18 mouse cellular contexts compared by ENCODE assay signal in the genomic region with DNA sequence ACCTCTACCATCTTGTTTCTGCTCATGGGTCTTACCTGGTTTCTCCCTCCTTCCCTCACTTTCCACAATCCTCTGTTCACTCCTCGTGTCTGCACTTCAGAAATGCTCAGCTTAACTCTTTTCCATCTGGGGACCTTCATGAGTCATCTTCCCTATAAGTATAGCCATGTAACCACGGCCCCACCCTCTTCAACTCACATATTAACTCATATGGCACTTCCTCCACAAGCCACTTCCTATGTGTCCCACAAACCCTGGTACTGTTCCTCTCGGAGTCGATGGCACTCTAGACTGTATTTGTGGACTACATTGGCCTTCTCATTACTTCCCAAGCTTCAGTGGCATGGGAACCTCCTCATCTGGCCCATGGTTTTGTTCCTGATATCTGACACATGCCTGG. TPM values are rescaled to one million over a fixed set of nuclear protein-coding genes. Genes with fewer than 3 reads are reported as not detected.
DNase-seq lines count a peak whose midpoint lies in the region; ATAC-seq and TF ChIP-seq lines count a peak whose summit lies in the region.
"Had no signal": no experiment of that assay in that cellular context is flagged by ENCODE, and none has a peak within 500 bp of the region (broad histone marks: within the 10 kb centered on the region; RNA-seq: fewer than 3 reads in every experiment).

No protein-coding gene starts in this region.

- no peak overlapping the region for H3K4me2 ChIP-seq in lung, postnatal 0 days (replicated peaks; ENCODE audit: low read depth, low read length)
- peak overlapping the region; percentile 44 for H3K4me2 ChIP-seq in liver, postnatal 0 days (ENCODE audit: low read depth, low read length)
- H3K4me2 ChIP-seq in stomach, postnatal 0 days (replicated peaks; ENCODE audit: low read depth), result no peak overlapping the region
- H3K4me2 ChIP-seq: midbrain, embryonic 12.5 days; neural tube, embryonic 15.5 days had no signal

- H3K36me3 ChIP-seq in lung, postnatal 0 days (ENCODE audit: insufficient read depth, low read length), result no peaks in the 10 kb centered on the region
- no peaks in the 10 kb centered on the region for H3K36me3 ChIP-seq in liver, postnatal 0 days (replicated peaks; ENCODE audit: insufficient read depth, low read length)
- H3K36me3 ChIP-seq in small intestine, adult 2 months (ENCODE audit: control insufficient read depth, insufficient read depth, low read length), result no peaks in the 10 kb centered on the region
- H3K36me3 ChIP-seq in stomach, postnatal 0 days (ENCODE audit: control insufficient read depth, insufficient read depth, low read length), result no peaks in the 10 kb centered on the region
- H3K36me3 ChIP-seq: midbrain, embryonic 12.5 days; neural tube, embryonic 15.5 days had no signal

- DNase-seq in lung, postnatal 0 days (ENCODE audit: low spot score), result peak; percentile 25
- no peak for DNase-seq in lung, postnatal 25 days (ENCODE audit: low spot score)
- DNase-seq in liver, postnatal 0 days, result no peak
- no peak for DNase-seq in stomach, postnatal 0 days (ENCODE audit: low spot score)
- DNase-seq in cerebellum, adult 8-10 months, result no peak
- DNase-seq: adrenal gland, adult 8-10 months; cerebellum, adult 9-11 months; gastrocnemius, postnatal 25 days; heart, postnatal 4 days; kidney, adult 2 months; kidney, postnatal 14 days; right cerebral cortex, postnatal 4 days had no signal

- H3K9ac ChIP-seq in lung, postnatal 0 days (replicated peaks; ENCODE audit: low read depth), result no peak overlapping the region
- no peak overlapping the region for H3K9ac ChIP-seq in liver, postnatal 0 days (replicated peaks)
- no peak overlapping the region for H3K9ac ChIP-seq in stomach, postnatal 0 days (ENCODE audit: low read length)
- H3K9ac ChIP-seq: midbrain, embryonic 12.5 days; neural tube, embryonic 15.5 days had no signal

- no peaks in the 10 kb centered on the region for H3K4me1 ChIP-seq in lung, postnatal 0 days (ENCODE audit: insufficient read depth, low read depth, low read length)
- H3K4me1 ChIP-seq in liver, postnatal 0 days (ENCODE audit: insufficient read depth), result 0 out of 2 replicates have a peak, but pooled peaks cover 2% of the 10 kb centered on the region
- no peaks in the 10 kb centered on the region for H3K4me1 ChIP-seq in small intestine, adult 2 months (ENCODE audit: control insufficient read depth, insufficient read depth, insufficient read length, low read length)
- H3K4me1 ChIP-seq in stomach, postnatal 0 days (replicated peaks; ENCODE audit: control insufficient read depth, insufficient read depth), result no peaks in the 10 kb centered on the region
- H3K4me1 ChIP-seq: midbrain, embryonic 12.5 days had no signal

- ATAC-seq in lung, postnatal 0 days, result no peak
- peak; percentile 33 for ATAC-seq in activated CD4-positive, CD25-positive, alpha-beta regulatory T cell, adult 4 months
- ATAC-seq in liver, postnatal 0 days, result no peak
- ATAC-seq in stomach, postnatal 0 days (ENCODE audit: low FRiP score, low TSS enrichment), result no peak
- ATAC-seq: forebrain, embryonic 14.5 days; hindbrain, postnatal 0 days had no signal

- WGBS in lung, postnatal 0 days, result 66% methylated on average over 4 of the region's 4 CpGs
- WGBS in liver, postnatal 0 days (ENCODE audit: insufficient replicate concordance), result 31% methylated on average over 4 of the region's 4 CpGs
- 59% methylated on average over 4 of the region's 4 CpGs for WGBS in small intestine, adult 2 months
- 75% methylated on average over 4 of the region's 4 CpGs for WGBS in stomach, postnatal 0 days

- H3K9me3 ChIP-seq in lung, postnatal 0 days (ENCODE audit: low read length), result no peaks in the 10 kb centered on the region
- no peaks in the 10 kb centered on the region for H3K9me3 ChIP-seq in liver, postnatal 0 days (ENCODE audit: low read length)
- H3K9me3 ChIP-seq in stomach, postnatal 0 days (ENCODE audit: control insufficient read depth, low read length), result no peaks in the 10 kb centered on the region
- H3K9me3 ChIP-seq: midbrain, embryonic 12.5 days; neural tube, embryonic 15.5 days had no signal

- TF ChIP-seq CTCF in lung, postnatal 0 days (IDR thresholded peaks at IDR 0.05), result no peak
- TF ChIP-seq CTCF in liver, postnatal 0 days (IDR thresholded peaks at IDR 0.05; ENCODE audit: low read depth), result no peak
- no peak for TF ChIP-seq CTCF in small intestine, adult 2 months (IDR thresholded peaks at IDR 0.05; ENCODE audit: extremely low read depth, insufficient read length, insufficient replicate concordance, low read depth, low read length)
- TF ChIP-seq CTCF in stomach, postnatal 0 days (IDR thresholded peaks at IDR 0.05; ENCODE audit: low read depth), result no peak

- no peaks in the 10 kb centered on the region for H3K27me3 ChIP-seq in lung, postnatal 0 days (replicated peaks; ENCODE audit: insufficient read depth, low read length)
- H3K27me3 ChIP-seq in liver, postnatal 0 days (ENCODE audit: insufficient read depth, low read length), result no peaks in the 10 kb centered on the region
- no peaks in the 10 kb centered on the region for H3K27me3 ChIP-seq in small intestine, adult 2 months (ENCODE audit: control insufficient read depth, insufficient read depth, low read length)
- no peaks in the 10 kb centered on the region for H3K27me3 ChIP-seq in stomach, postnatal 0 days (ENCODE audit: control insufficient read depth, insufficient read depth, low read length)
- H3K27me3 ChIP-seq: midbrain, embryonic 12.5 days; neural tube, embryonic 15.5 days had no signal

- no peak overlapping the region for H3K27ac ChIP-seq in lung, postnatal 0 days (ENCODE audit: low read length)
- H3K27ac ChIP-seq in liver, postnatal 0 days (ENCODE audit: low read depth), result peak overlapping the region; percentile 49; the same call in 1 of the 2 replicates
- 0 out of 2 replicates have a peak overlapping the region, but pooled peaks have one; percentile 5 for H3K27ac ChIP-seq in small intestine, adult 2 months (ENCODE audit: insufficient read depth, low read depth, low read length)
- no peak overlapping the region for H3K27ac ChIP-seq in stomach, postnatal 0 days (replicated peaks)
- H3K27ac ChIP-seq: hindbrain, postnatal 0 days; midbrain, embryonic 12.5 days; neural tube, embryonic 15.5 days had no signal

- TF ChIP-seq EP300 in lung, postnatal 0 days (IDR thresholded peaks at IDR 0.05), result no peak
- TF ChIP-seq EP300 in liver, postnatal 0 days (IDR thresholded peaks at IDR 0.05; ENCODE audit: low read depth), result no peak
- TF ChIP-seq EP300 in stomach, postnatal 0 days (optimal IDR thresholded peaks at IDR 0.05), result no peak

- TF ChIP-seq POLR2A in small intestine, adult 2 months (IDR thresholded peaks at IDR 0.05; ENCODE audit: low read depth, low read length), result no peak

- H3K4me3 ChIP-seq in lung, postnatal 0 days (ENCODE audit: low read depth, low read length), result no peak overlapping the region
- H3K4me3 ChIP-seq in liver, postnatal 0 days (ENCODE audit: low read depth, low read length), result peak overlapping the region; percentile 26
- no peak overlapping the region for H3K4me3 ChIP-seq in small intestine, adult 2 months (ENCODE audit: low read depth, low read length)
- no peak overlapping the region for H3K4me3 ChIP-seq in stomach, postnatal 0 days (ENCODE audit: low read depth, low read length)
- H3K4me3 ChIP-seq: midbrain, embryonic 12.5 days; neural tube, embryonic 15.5 days had no signal

RNA-seq across cellular contexts. Expression of a gene that starts 9.0 kb away (rescaled TPM):
- polyA plus RNA-seq in lung, postnatal 0 days (2015; fragmentation: Nextera tagmentation; extraction: Ambion mirVana), result 1.4 and 1.7 TPM in 2 replicates
- polyA plus RNA-seq in activated CD4-positive, CD25-positive, alpha-beta regulatory T cell, adult 4 months (2017; shearing (Covaris generic)), result 1 to 10 TPM; 1.4 to 2.8 TPM
- 3.4 and 5.2 TPM in 2 replicates for polyA plus RNA-seq in liver, postnatal 0 days (2015; fragmentation: Nextera tagmentation; extraction: Ambion mirVana)
- 0.04 and 0.09 TPM in 2 replicates for polyA plus RNA-seq in small intestine, adult 2 months (2012; rRNA removed)
- polyA plus RNA-seq in stomach, postnatal 0 days (2015; fragmentation: Nextera tagmentation; extraction: Ambion mirVana), result 0.07 TPM in 2 replicates
- polyA plus RNA-seq: hindbrain, postnatal 0 days had no signal

Comparison
In these comparisons a context has a peak if more than half of its experiments do, and no peak if none do; other contexts are left out.
1. H3K27ac ChIP-seq: peak in liver, postnatal 0 days (single experiment) and small intestine, adult 2 months (single experiment); none in lung, postnatal 0 days (single experiment) and stomach, postnatal 0 days (single experiment).